Mouse (Mus musculus) forebrain, embryonic 12.5 days (tissue): ENCODE results near the gene Fgfr2. TPM values are rescaled to one million over a fixed set of nuclear protein-coding genes. Genes with fewer than 3 reads are reported as not detected.

ENCODE experiments used
- ATAC-seq: fragments of 200-750 bp; cut with Nextera tagmentation; 2 replicates; pipeline ENCODE4 v1.8.0; 2017; ENCODE audit warnings: moderate TSS enrichment; ENCODE audit not compliant: low FRiP score
- H3K27ac ChIP-seq: fragments of 300-500 bp; sonication (generic); 2 replicates; pipeline ENCODE4 v1.5.1; 2016; ENCODE audit warnings: mild to moderate bottlenecking
- H3K27me3 ChIP-seq: fragments of 300-500 bp; sonication (generic); 2 replicates; pipeline ENCODE4 v1.6.1; 2016; ENCODE audit warnings: mild to moderate bottlenecking
- H3K36me3 ChIP-seq: fragments of 300-500 bp; sonication (generic); replicated peaks from 2 replicates; pipeline ENCODE4 v1.6.1; 2016; ENCODE audit warnings: mild to moderate bottlenecking
- H3K4me1 ChIP-seq: fragments of 300-500 bp; sonication (generic); 2 replicates; pipeline ENCODE4 v1.6.1; 2016
- H3K4me2 ChIP-seq: fragments of 300-500 bp; sonication (generic); 2 replicates; pipeline ENCODE4 v1.6.1; 2016; ENCODE audit warnings: mild to moderate bottlenecking, moderate library complexity
- H3K4me3 ChIP-seq: fragments of 300-500 bp; sonication (generic); replicated peaks from 2 replicates; pipeline ENCODE4 v1.5.1; 2016; ENCODE audit warnings: mild to moderate bottlenecking
- H3K9ac ChIP-seq: fragments of 300-500 bp; sonication (generic); 2 replicates; pipeline ENCODE4 v1.6.1; 2016; ENCODE audit warnings: mild to moderate bottlenecking
- H3K9me3 ChIP-seq: fragments of 300-500 bp; sonication (generic); 2 replicates; pipeline ENCODE4 v1.6.1; 2016
- WGBS: fragments of 180-500 bp; shearing (Covaris S2); methylation state at CpG from one replicate; pipeline ENCODE4 v1.1.7; 2016; 5-methylcytosine and 5-hydroxymethylcytosine counted together
- polyA plus RNA-seq: library from polyadenylated mRNA; unstranded; fragments of >200 nt; fragmentation: Nextera tagmentation; extraction: Ambion mirVana; gene quantifications from 2 replicates; pipeline ENCODE4 v1.2.1, GENCODE M21; 2016

Fgfr2 gene
- polyA plus RNA-seq, 1 experiment from 2014 or later, result 89.6 TPM

GRCm38 (mm10) chr7:130278000-130278737 is 2845.0 kb downstream of the Fgfr2 start:
- Histone ChIP-seq H3K27ac (no peak overlapping the region), H3K36me3 (no peaks in the 10 kb centered on the region), H3K4me3 (no peak overlapping the region), H3K9me3 (no peaks in the 10 kb centered on the region), H3K27me3 (peaks cover 50% of the 10 kb centered on the region), H3K4me1 (peaks cover 11% of the 10 kb centered on the region), H3K9ac (no peak overlapping the region), H3K4me2 (no peak overlapping the region)
- ATAC-seq, result no peak
- 64% methylated on average over 11 of the region's 11 CpGs for WGBS

- Histone ChIP-seq H3K4me1 (peaks cover 25% of the 10 kb centered on the region), H3K4me2 (no peak overlapping the region), H3K36me3 (no peaks in the 10 kb centered on the region), H3K27ac (no peak overlapping the region), H3K9me3 (no peaks in the 10 kb centered on the region), H3K27me3 (peaks cover 65% of the 10 kb centered on the region), H3K9ac (no peak overlapping the region), H3K4me3 (no peak overlapping the region)
- WGBS, result 18% methylated on average over 16 of the region's 16 CpGs
- ATAC-seq, result peak; percentile 32; the same call in 1 of the 2 replicates
These were observed 2849.9 kb downstream of the Fgfr2 start for GRCm38 (mm10) chr7:130273265-130273664.

- Histone ChIP-seq H3K27me3 (peaks cover 52% of the 10 kb centered on the region), H3K9me3 (no peaks in the 10 kb centered on the region), H3K36me3 (no peaks in the 10 kb centered on the region), H3K4me3 (no peak overlapping the region), H3K9ac (no peak overlapping the region), H3K4me2 (no peak overlapping the region), H3K27ac (no peak overlapping the region), H3K4me1 (peaks cover 38% of the 10 kb centered on the region)
- no peak for ATAC-seq
- WGBS, result 93% methylated on average over 5 of the region's 5 CpGs
These were observed 2852.3 kb downstream of the Fgfr2 start for GRCm38 (mm10) chr7:130270807-130271206.

DNA sequence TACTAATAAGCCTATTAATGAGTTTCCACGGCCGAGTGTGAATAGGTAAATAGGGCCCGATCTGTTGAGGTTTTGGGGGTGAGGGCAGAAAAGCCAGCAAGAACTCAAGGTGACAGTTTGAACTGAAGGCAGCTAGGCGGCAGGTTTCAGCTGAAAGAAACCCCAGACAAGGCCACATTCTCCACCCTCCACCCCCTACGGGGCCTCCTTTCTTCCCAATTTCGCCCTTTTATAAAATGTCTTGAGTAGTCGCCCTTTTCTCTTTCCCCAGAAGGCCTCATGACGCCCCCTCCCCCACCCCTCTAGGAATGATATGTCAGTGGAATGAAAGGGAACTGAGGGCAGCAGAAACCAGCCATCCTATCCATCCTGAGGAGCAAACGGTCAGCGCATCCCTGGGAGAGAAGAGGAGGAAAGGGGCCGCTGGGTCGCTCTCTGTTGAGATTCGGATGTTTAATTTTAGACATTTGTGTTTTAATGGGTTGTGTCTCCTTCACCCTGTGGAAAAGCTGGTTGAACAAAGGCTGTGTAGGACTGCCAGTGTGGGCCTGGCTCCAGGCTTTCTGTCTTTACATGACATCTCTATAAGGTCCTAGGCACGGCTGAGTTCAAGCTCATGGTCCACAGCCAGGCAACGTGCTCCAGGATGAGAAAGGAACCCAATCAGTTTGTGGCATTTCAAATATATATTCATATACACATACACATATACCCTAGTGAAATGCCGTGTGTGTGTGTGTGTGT is 2853.9 kb downstream of the Fgfr2 start:
- Histone ChIP-seq H3K27ac (peak overlapping the region; percentile 79), H3K4me1 (peaks cover 46% of the 10 kb centered on the region), H3K4me2 (peak overlapping the region; percentile 19; the same call in 1 of the 2 replicates), H3K27me3 (peaks cover 39% of the 10 kb centered on the region), H3K9me3 (no peaks in the 10 kb centered on the region), H3K9ac (no peak overlapping the region), H3K4me3 (no peak overlapping the region), H3K36me3 (no peaks in the 10 kb centered on the region)
- WGBS, result 13% methylated on average over 16 of the region's 16 CpGs
- ATAC-seq, result peak; percentile 3; the same call in 1 of the 2 replicates

DNA sequence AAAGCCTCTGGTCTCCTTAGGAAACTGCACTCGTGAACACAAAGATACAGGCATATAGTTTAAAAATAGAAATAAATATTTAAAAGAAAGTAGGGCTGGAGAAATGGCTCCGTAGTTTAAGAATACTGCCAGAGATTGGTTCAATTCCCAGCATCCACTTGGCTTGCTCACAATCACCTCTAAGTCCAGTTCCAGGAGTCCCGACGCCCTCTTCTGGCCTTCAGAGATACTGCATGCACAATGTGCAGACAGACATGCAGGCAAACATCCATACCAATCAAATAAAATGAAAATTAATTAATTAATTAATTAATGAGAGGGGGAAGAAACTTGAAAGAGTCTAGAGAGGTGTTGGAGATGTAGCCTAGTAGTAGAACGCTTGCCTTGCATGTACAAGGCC is 2856.1 kb downstream of the Fgfr2 start:
- H3K27me3 ChIP-seq, result peaks cover 24% of the 10 kb centered on the region

DNA sequence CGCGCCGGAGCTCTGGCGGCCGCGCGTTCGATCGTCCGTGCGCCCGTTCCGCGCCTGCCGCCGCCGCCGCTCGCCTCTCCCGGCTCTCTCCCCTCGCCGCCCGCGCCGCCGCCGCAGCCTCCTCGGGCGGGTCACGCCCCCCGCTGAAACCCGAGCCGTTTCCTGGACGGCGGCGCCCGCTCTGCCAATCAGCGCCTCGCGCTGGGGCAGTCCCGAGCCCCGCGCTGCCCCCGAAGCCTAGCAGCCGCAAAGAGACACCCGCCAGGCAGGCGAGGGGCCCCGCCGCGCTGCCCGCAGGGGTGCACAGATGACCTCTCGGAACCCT is 2857.0 kb downstream of the Fgfr2 start:
- Histone ChIP-seq H3K4me3 (peak overlapping the region; percentile 84), H3K4me1 (peaks cover 71% of the 10 kb centered on the region), H3K36me3 (0 out of 2 replicates have a peak, but pooled peaks cover 4% of the 10 kb centered on the region), H3K9me3 (no peaks in the 10 kb centered on the region), H3K9ac (peak overlapping the region; percentile 91), H3K27ac (peak overlapping the region; percentile 94), H3K4me2 (peak overlapping the region; percentile 75), H3K27me3 (peaks cover 22% of the 10 kb centered on the region)
- WGBS, result under 1% methylated on average over 44 of the region's 52 CpGs
- peak; percentile 76 for ATAC-seq

More for the DNA sequence above, 2856.1 kb downstream of the Fgfr2 start:
- no peak for ATAC-seq
- H3K27ac ChIP-seq, result 0 out of 2 replicates have a peak overlapping the region, but pooled peaks have one; percentile 25
- H3K9ac ChIP-seq, result no peak overlapping the region
- no peak overlapping the region; the same call in 1 of the 2 replicates for H3K4me2 ChIP-seq
- H3K9me3 ChIP-seq, result no peaks in the 10 kb centered on the region
- H3K4me3 ChIP-seq, result no peak overlapping the region
- peaks cover 61% of the 10 kb centered on the region for H3K4me1 ChIP-seq
- 36% methylated on average over 5 of the region's 5 CpGs for WGBS
- H3K36me3 ChIP-seq, result no peaks in the 10 kb centered on the region

DNA sequence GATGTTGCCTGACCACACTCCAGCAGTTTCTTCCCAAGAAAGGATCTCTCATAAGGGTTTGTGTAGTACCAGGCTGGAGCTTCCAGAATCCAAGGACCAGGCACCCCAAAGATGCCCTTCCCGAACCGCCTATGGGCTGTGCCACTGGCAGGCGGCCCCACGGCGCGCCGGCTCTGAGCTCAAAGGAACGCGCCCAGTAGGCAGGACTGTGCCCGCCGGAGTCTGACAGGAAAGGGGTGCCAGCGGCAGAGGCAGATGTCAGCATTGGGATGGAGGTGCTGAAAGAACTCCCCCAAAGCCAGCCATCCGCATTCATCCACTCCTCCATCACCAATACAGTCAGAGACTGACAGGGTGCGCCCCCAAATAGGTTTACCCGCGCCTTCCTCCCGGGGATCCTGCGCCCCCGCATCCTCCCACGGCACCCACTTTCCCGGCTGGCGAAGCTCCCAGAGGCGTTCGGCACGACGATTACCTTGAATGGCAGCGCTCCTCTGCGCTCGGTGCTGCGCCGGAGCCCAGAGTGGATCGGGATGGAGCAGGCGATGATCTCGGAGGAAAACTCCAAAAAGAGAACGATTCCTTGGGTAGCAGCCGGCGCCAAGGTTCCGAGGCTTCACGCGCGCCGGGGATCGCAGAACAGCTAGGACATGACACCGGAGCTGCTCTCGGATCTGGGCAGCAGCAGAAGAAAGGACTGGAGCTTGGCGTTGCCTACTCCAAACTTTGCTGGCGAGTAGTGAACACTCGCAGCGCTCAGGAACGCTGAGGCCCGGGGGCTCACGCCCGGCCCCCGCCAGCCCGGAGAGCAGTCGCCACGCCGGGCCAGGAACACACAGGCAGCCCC is 2857.6 kb downstream of the Fgfr2 start:
- peak overlapping the region; percentile 94 for H3K27ac ChIP-seq
- peaks cover 24% of the 10 kb centered on the region for H3K27me3 ChIP-seq
- peaks cover 77% of the 10 kb centered on the region for H3K4me1 ChIP-seq
- peak overlapping the region; percentile 91 for H3K9ac ChIP-seq
- H3K4me3 ChIP-seq, result peak overlapping the region; percentile 84
- ATAC-seq, result peak; percentile 10
- 0% methylated on average over 57 of the region's 58 CpGs for WGBS
- H3K9me3 ChIP-seq, result no peaks in the 10 kb centered on the region
- H3K36me3 ChIP-seq, result peaks cover 10% of the 10 kb centered on the region; the same call in 1 of the 2 replicates
- peak overlapping the region; percentile 75 for H3K4me2 ChIP-seq

DNA sequence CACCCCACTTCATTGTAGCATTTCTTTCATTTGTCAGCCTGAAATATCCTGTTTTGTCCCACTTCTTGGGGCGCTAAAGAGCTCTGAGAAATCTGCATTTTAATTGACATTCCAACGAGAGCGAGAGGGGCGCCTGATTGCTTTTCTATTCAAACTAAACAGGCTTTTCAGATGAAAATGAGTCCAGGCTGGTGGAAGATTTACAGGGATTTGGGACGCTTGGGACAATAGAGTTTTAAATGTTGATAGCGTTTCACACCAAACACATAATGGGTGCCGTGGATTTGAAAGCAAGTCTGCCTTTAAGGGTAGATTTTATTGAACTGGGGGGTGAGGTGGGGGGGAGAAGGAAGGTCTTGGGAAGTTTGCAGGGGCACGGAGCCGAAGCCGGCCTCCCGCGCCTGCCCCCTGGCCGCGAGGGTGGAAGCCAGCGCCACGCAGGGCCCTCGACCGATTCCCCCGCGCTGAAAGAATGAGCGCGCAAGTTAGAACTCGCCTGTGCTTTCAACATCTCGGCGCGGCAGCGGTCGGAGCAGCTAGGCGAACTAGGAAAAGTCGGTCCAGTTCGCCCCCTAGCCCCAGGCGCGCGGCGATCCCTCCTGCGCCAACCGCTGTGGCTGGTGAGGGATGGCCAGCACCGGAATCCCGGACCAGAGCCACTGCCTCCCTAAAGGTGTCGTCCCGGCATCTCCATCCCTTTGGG is 2858.4 kb downstream of the Fgfr2 start:
- Histone ChIP-seq H3K4me2 (peak overlapping the region; percentile 75), H3K4me3 (peak overlapping the region; percentile 84), H3K9ac (peak overlapping the region; percentile 91), H3K27me3 (peaks cover 24% of the 10 kb centered on the region), H3K36me3 (peaks cover 12% of the 10 kb centered on the region; the same call in 1 of the 2 replicates), H3K27ac (peak overlapping the region; percentile 94), H3K4me1 (peaks cover 80% of the 10 kb centered on the region), H3K9me3 (no peaks in the 10 kb centered on the region)
- peak; percentile 31 for ATAC-seq
- WGBS, result under 1% methylated on average over 41 of the region's 41 CpGs

GRCm38 (mm10) chr7:130263799-130264351 is 2859.3 kb downstream of the Fgfr2 start:
- 0 out of 2 replicates have a peak, but pooled peaks have one; percentile 9 for ATAC-seq

GRCm38 (mm10) chr7:130263233-130263594 is 2859.9 kb downstream of the Fgfr2 start:
- Histone ChIP-seq H3K4me3 (peak overlapping the region; percentile 84), H3K9ac (peak overlapping the region; percentile 91), H3K36me3 (peaks cover 17% of the 10 kb centered on the region), H3K4me2 (peak overlapping the region; percentile 75), H3K27me3 (peaks cover 35% of the 10 kb centered on the region), H3K4me1 (peaks cover 81% of the 10 kb centered on the region), H3K9me3 (no peaks in the 10 kb centered on the region), H3K27ac (peak overlapping the region; percentile 94)
- ATAC-seq, result no peak
- WGBS, result 8% methylated on average over 4 of the region's 4 CpGs

More at GRCm38 (mm10) chr7:130263799-130264351, 2859.3 kb downstream of the Fgfr2 start:
- Histone ChIP-seq H3K4me3 (peak overlapping the region; percentile 84), H3K9ac (peak overlapping the region; percentile 91), H3K4me1 (peaks cover 80% of the 10 kb centered on the region), H3K27ac (peak overlapping the region; percentile 94), H3K36me3 (peaks cover 17% of the 10 kb centered on the region), H3K4me2 (peak overlapping the region; percentile 75), H3K27me3 (peaks cover 33% of the 10 kb centered on the region), H3K9me3 (no peaks in the 10 kb centered on the region)
- under 1% methylated on average over 20 of the region's 20 CpGs for WGBS

DNA sequence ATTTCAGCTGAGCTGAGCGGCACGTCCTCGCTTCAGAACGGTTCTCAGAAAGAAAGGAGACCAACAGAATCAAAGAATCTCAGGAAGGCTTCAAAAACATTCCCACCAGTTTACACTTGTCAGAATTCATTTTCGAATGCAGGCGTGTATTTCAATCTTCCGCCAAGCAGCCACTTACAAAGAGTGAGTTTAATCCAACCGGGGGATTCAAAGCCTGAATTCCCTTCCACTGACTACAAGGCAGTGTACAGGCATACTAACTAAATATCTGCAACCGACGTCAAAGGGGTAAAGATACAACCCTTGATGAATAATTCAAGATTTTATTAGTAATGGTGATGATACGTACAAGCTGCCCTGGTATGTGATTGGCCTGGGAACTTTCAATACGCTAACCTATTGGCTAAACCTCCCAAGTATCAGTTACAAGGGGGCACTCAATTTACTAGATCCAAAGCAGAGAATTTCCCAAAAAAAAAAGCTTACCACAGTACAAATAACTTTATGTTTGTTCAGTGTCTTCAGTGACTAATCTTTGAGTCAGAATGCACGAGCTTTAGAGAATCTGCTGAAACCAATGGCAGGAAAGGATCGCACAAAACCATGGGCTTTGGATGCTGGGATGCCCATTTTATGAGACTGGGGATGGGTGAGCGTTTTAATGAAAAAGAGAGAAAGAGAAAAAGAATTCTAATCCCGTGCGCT is 2860.5 kb downstream of the Fgfr2 start:
- Histone ChIP-seq H3K36me3 (peaks cover 17% of the 10 kb centered on the region), H3K9me3 (no peaks in the 10 kb centered on the region), H3K4me1 (peaks cover 81% of the 10 kb centered on the region), H3K27ac (peak overlapping the region; percentile 94), H3K4me2 (peak overlapping the region; percentile 75), H3K4me3 (peak overlapping the region; percentile 84), H3K27me3 (peaks cover 35% of the 10 kb centered on the region), H3K9ac (peak overlapping the region; percentile 91)
- no peak for ATAC-seq
- 9% methylated on average over 17 of the region's 17 CpGs for WGBS
